In genomic region chr2:153239021-153239859, GRCm38 (mm10) we compare ENCODE assay signal across 8 mouse cellular contexts. TPM values are rescaled to one million over a fixed set of nuclear protein-coding genes. Genes with fewer than 3 reads are reported as not detected.
DNase-seq lines count a peak whose midpoint lies in the region; ATAC-seq and TF ChIP-seq lines count a peak whose summit lies in the region.

No protein-coding gene starts in this region.

- DNase-seq in lung, adult 2 months, result no peak
- no peak for DNase-seq in lung, postnatal 14 days
- DNase-seq in forebrain, postnatal 0 days, result no peak
- peak; percentile 32 for DNase-seq in lung, embryonic 14.5 days
- DNase-seq in gastrocnemius, adult 18-20 months (ENCODE audit: low spot score), result no peak
- no peak for DNase-seq in cerebellum, adult 9-10 months
- no peak for DNase-seq in urinary bladder, postnatal 14 days (ENCODE audit: low spot score)

- H3K9ac ChIP-seq in forebrain, postnatal 0 days, result peak overlapping the region; percentile 93
- peak overlapping the region; percentile 99 for H3K9ac ChIP-seq in lung, embryonic 14.5 days
- H3K9ac ChIP-seq in stomach, embryonic 14.5 days (replicated peaks; ENCODE audit: low read depth, low read length), result peak overlapping the region; percentile 98; the same call in 1 of the 2 replicates

- no peak for ATAC-seq in forebrain, postnatal 0 days
- no peak for ATAC-seq in lung, embryonic 14.5 days (ENCODE audit: insufficient read depth)
- no peak for ATAC-seq in stomach, embryonic 14.5 days (ENCODE audit: insufficient number of reproducible peaks, insufficient read depth, low FRiP score, low read depth)

- TF ChIP-seq CTCF in lung, adult 2 months (IDR thresholded peaks at IDR 0.05; ENCODE audit: insufficient read depth, low read length), result no peak
- TF ChIP-seq CTCF in forebrain, postnatal 0 days (IDR thresholded peaks at IDR 0.05; ENCODE audit: low read depth), result no peak
- TF ChIP-seq CTCF in lung, embryonic 14.5 days (IDR thresholded peaks at IDR 0.05; ENCODE audit: low read depth), result no peak

- H3K4me3 ChIP-seq in lung, adult 2 months (replicated peaks; ENCODE audit: extremely low read depth, low read depth, low read length), result peak overlapping the region; percentile 57
- peak overlapping the region; percentile 89 for H3K4me3 ChIP-seq in forebrain, postnatal 0 days (ENCODE audit: low read depth, low read length)
- H3K4me3 ChIP-seq in lung, embryonic 14.5 days (ENCODE audit: low read depth, low read length), result peak overlapping the region; percentile 99
- H3K4me3 ChIP-seq in stomach, embryonic 14.5 days (ENCODE audit: low read depth, low read length), result peak overlapping the region; percentile 94

- H3K36me3 ChIP-seq in forebrain, postnatal 0 days (ENCODE audit: insufficient read depth), result peaks cover 15% of the 10 kb centered on the region
- H3K36me3 ChIP-seq in lung, embryonic 14.5 days (ENCODE audit: insufficient read depth), result peaks cover 25% of the 10 kb centered on the region
- peaks cover 21% of the 10 kb centered on the region for H3K36me3 ChIP-seq in stomach, embryonic 14.5 days (ENCODE audit: control insufficient read depth, insufficient read depth, low read length)

- no peak for TF ChIP-seq POLR2A in lung, adult 2 months (IDR thresholded peaks at IDR 0.05; ENCODE audit: borderline replicate concordance, extremely low read depth, low read depth, low read length)

- 41% methylated on average over 7 of the region's 7 CpGs for WGBS in lung, adult 2 months
- WGBS in forebrain, postnatal 0 days, result 37% methylated on average over 7 of the region's 7 CpGs
- 51% methylated on average over 7 of the region's 7 CpGs for WGBS in lung, embryonic 14.5 days
- WGBS in stomach, embryonic 14.5 days, result 54% methylated on average over 7 of the region's 7 CpGs

- H3K9me3 ChIP-seq in forebrain, postnatal 0 days (ENCODE audit: low read length), result no peaks in the 10 kb centered on the region
- no peaks in the 10 kb centered on the region for H3K9me3 ChIP-seq in lung, embryonic 14.5 days (ENCODE audit: low read depth, low read length)
- H3K9me3 ChIP-seq in stomach, embryonic 14.5 days (ENCODE audit: control insufficient read depth, low read depth, low read length), result no peaks in the 10 kb centered on the region

- no peaks in the 10 kb centered on the region for H3K27me3 ChIP-seq in forebrain, postnatal 0 days (ENCODE audit: insufficient read depth, low read length)
- no peaks in the 10 kb centered on the region for H3K27me3 ChIP-seq in lung, embryonic 14.5 days (ENCODE audit: insufficient read depth, low read length)
- H3K27me3 ChIP-seq in stomach, embryonic 14.5 days (ENCODE audit: control insufficient read depth, insufficient read depth, low read length), result no peaks in the 10 kb centered on the region

- no peak overlapping the region for H3K27ac ChIP-seq in forebrain, postnatal 0 days (ENCODE audit: low read depth, low read length)
- peak overlapping the region; percentile 96 for H3K27ac ChIP-seq in lung, embryonic 14.5 days (ENCODE audit: low read depth)
- peak overlapping the region; percentile 95 for H3K27ac ChIP-seq in stomach, embryonic 14.5 days (ENCODE audit: low read length)

- peak overlapping the region; percentile 81 for H3K4me2 ChIP-seq in forebrain, postnatal 0 days (ENCODE audit: low read depth)
- H3K4me2 ChIP-seq in lung, embryonic 14.5 days, result peak overlapping the region; percentile 92
- peak overlapping the region; percentile 81 for H3K4me2 ChIP-seq in stomach, embryonic 14.5 days (replicated peaks; ENCODE audit: low read depth, low read length)

- H3K4me1 ChIP-seq in lung, adult 2 months (ENCODE audit: control insufficient read depth, insufficient read depth, low read length), result peaks cover 12% of the 10 kb centered on the region
- peaks cover 10% of the 10 kb centered on the region for H3K4me1 ChIP-seq in forebrain, postnatal 0 days (ENCODE audit: insufficient read depth)
- peaks cover 10% of the 10 kb centered on the region; the same call in 1 of the 2 replicates for H3K4me1 ChIP-seq in lung, embryonic 14.5 days (ENCODE audit: insufficient read depth)
- H3K4me1 ChIP-seq in stomach, embryonic 14.5 days (ENCODE audit: control insufficient read depth, insufficient read depth, low read length), result peaks cover 25% of the 10 kb centered on the region

RNA-seq across cellular contexts. Expression of gene Plagl2, which starts 2.0 kb away (rescaled TPM):
- 7.8 and 12.4 TPM in 2 replicates for polyA plus RNA-seq in lung, adult 2 months (2012; rRNA removed)
- total RNA-seq in forebrain, postnatal 0 days (2014; rRNA removed), result 3.7 and 5.1 TPM in 2 replicates
- 2.1 and 2.5 TPM in 2 replicates for polyA plus RNA-seq in forebrain, postnatal 0 days (2015; fragmentation: Nextera tagmentation; extraction: Ambion mirVana)
- 23.3 TPM in 2 replicates for polyA plus RNA-seq in lung, embryonic 14.5 days (2014; fragmentation: Nextera tagmentation; extraction: Ambion mirVana)
- 26.6 and 29.0 TPM in 2 replicates for polyA plus RNA-seq in stomach, embryonic 14.5 days (2014; fragmentation: Nextera tagmentation; extraction: Ambion mirVana)
- 1 to 10 TPM; 2.6 to 3.1 TPM for total RNA-seq in gastrocnemius, adult 18-20 months (2021)

RNA-seq across cellular contexts. Expression of gene Pofut1, which starts 2.1 kb away (rescaled TPM):
- 24.3 and 25.5 TPM in 2 replicates for polyA plus RNA-seq in lung, adult 2 months (2012; rRNA removed)
- 16.0 and 22.9 TPM in 2 replicates for total RNA-seq in forebrain, postnatal 0 days (2014; rRNA removed)
- polyA plus RNA-seq in forebrain, postnatal 0 days (2015; fragmentation: Nextera tagmentation; extraction: Ambion mirVana), result 1.5 and 3.4 TPM in 2 replicates
- polyA plus RNA-seq in lung, embryonic 14.5 days (2014; fragmentation: Nextera tagmentation; extraction: Ambion mirVana), result 8.5 and 8.7 TPM in 2 replicates
- polyA plus RNA-seq in stomach, embryonic 14.5 days (2014; fragmentation: Nextera tagmentation; extraction: Ambion mirVana), result 12.9 and 13.4 TPM in 2 replicates
- total RNA-seq in gastrocnemius, adult 18-20 months (2021), result 1 to 10 TPM; 7.3 to 9.5 TPM

RNA-seq across cellular contexts. Expression of gene Tspyl3, which starts 14.0 kb away (rescaled TPM):
- 6.0 and 9.3 TPM in 2 replicates for polyA plus RNA-seq in lung, adult 2 months (2012; rRNA removed)
- total RNA-seq in forebrain, postnatal 0 days (2014; rRNA removed), result 23.6 and 28.8 TPM in 2 replicates
- 44.3 and 52.2 TPM in 2 replicates for polyA plus RNA-seq in forebrain, postnatal 0 days (2015; fragmentation: Nextera tagmentation; extraction: Ambion mirVana)
- polyA plus RNA-seq in lung, embryonic 14.5 days (2014; fragmentation: Nextera tagmentation; extraction: Ambion mirVana), result 6.6 and 7.5 TPM in 2 replicates
- 9.3 and 10.4 TPM in 2 replicates for polyA plus RNA-seq in stomach, embryonic 14.5 days (2014; fragmentation: Nextera tagmentation; extraction: Ambion mirVana)
- under 1 TPM; 0.32 to 0.52 TPM for total RNA-seq in gastrocnemius, adult 18-20 months (2021)

RNA-seq across cellular contexts. Expression of gene Kif3b, which starts 52.0 kb away (rescaled TPM):
- 6.4 and 10.8 TPM in 2 replicates for polyA plus RNA-seq in lung, adult 2 months (2012; rRNA removed)
- total RNA-seq in forebrain, postnatal 0 days (2014; rRNA removed), result 56.6 and 62.5 TPM in 2 replicates
- 17.4 and 20.6 TPM in 2 replicates for polyA plus RNA-seq in forebrain, postnatal 0 days (2015; fragmentation: Nextera tagmentation; extraction: Ambion mirVana)
- polyA plus RNA-seq in lung, embryonic 14.5 days (2014; fragmentation: Nextera tagmentation; extraction: Ambion mirVana), result 4.8 TPM in 2 replicates
- polyA plus RNA-seq in stomach, embryonic 14.5 days (2014; fragmentation: Nextera tagmentation; extraction: Ambion mirVana), result 5.8 and 6.2 TPM in 2 replicates
- total RNA-seq in gastrocnemius, adult 18-20 months (2021), result 1 to 10 TPM; 3.0 to 3.8 TPM
